Mouse (Mus musculus) gastrocnemius, adult 18-20 months (tissue): ENCODE measurements around the gene Hyls1. TPM values are rescaled to one million over a fixed set of nuclear protein-coding genes. Genes with fewer than 3 reads are reported as not detected.
A peak's percentile ranks its signal among the peaks of the same experiment; 100 is the strongest.

Experiments
- DNase-seq: peaks from one replicate; pipeline ENCODE4 v3.0.0; 2021; ENCODE audit warnings: low spot score
- total RNA-seq, 2 experiments: library from RNA; stranded (reverse); gene quantifications; 2 replicates each; pipeline ENCODE4 v1.2.3; 2021

The Hyls1 gene
- total RNA-seq, 2 experiments from 2014 or later: 0.80 to 0.95 TPM

GRCm38 (mm10) chr9:35544666-35545065 is 25.5 kb downstream of the Hyls1 start:
- DNase-seq: peak; percentile 56

GRCm38 (mm10) chr9:35543099-35543860 is 26.9 kb downstream of the Hyls1 start:
- DNase-seq: no peak

GRCm38 (mm10) chr9:35541941-35542340 is 28.3 kb downstream of the Hyls1 start:
- DNase-seq: no peak

GRCm38 (mm10) chr9:35541488-35541887 is 28.7 kb downstream of the Hyls1 start:
- DNase-seq: peak; percentile 75

- DNase-seq: no peak
These were observed 29.2 kb downstream of the Hyls1 start for GRCm38 (mm10) chr9:35541024-35541423.

- no peak for DNase-seq
These were observed 31.0 kb downstream of the Hyls1 start for GRCm38 (mm10) chr9:35539001-35539750.

- DNase-seq: no peak
These were observed 34.3 kb downstream of the Hyls1 start for GRCm38 (mm10) chr9:35535876-35536275.

- DNase-seq: peak; percentile 65
These were observed 35.1 kb downstream of the Hyls1 start for GRCm38 (mm10) chr9:35535110-35535509.

GRCm38 (mm10) chr9:35533266-35533665 is 36.9 kb downstream of the Hyls1 start:
- DNase-seq: peak; percentile 19

- no peak for DNase-seq
These were observed 40.4 kb downstream of the Hyls1 start for GRCm38 (mm10) chr9:35529796-35530195.

GRCm38 (mm10) chr9:35529141-35529540 is 41.1 kb downstream of the Hyls1 start:
- DNase-seq: no peak

- peak; percentile 76 for DNase-seq
These were observed 46.2 kb downstream of the Hyls1 start for GRCm38 (mm10) chr9:35523941-35524411.

GRCm38 (mm10) chr9:35523541-35523940 is 46.7 kb downstream of the Hyls1 start:
- peak; percentile 48 for DNase-seq

- DNase-seq: no peak
These were observed 47.2 kb downstream of the Hyls1 start for GRCm38 (mm10) chr9:35522821-35523515.

GRCm38 (mm10) chr9:35522241-35522640 is 48.0 kb downstream of the Hyls1 start:
- DNase-seq: no peak

- no peak for DNase-seq
These were observed 49.4 kb downstream of the Hyls1 start for GRCm38 (mm10) chr9:35520631-35521348.

- DNase-seq: no peak
These were observed 52.0 kb downstream of the Hyls1 start, which contains the start of gene Gm1113 for GRCm38 (mm10) chr9:35518169-35518568. TSS of gene Gm1113 (minus strand) at chr9:35518269.

GRCm38 (mm10) chr9:35516711-35517110 is 53.5 kb downstream of the Hyls1 start:
- no peak for DNase-seq

- DNase-seq: no peak
These were observed 54.0 kb downstream of the Hyls1 start for GRCm38 (mm10) chr9:35516182-35516581.

GRCm38 (mm10) chr9:35513900-35514299 is 56.3 kb downstream of the Hyls1 start:
- no peak for DNase-seq
